Mouse (Mus musculus) kidney, embryonic 14.5 days (tissue): Measurements from ENCODE around the gene Smbd1. TPM values are rescaled to one million over a fixed set of nuclear protein-coding genes. Genes with fewer than 3 reads are reported as not detected.

ENCODE experiments used
- ATAC-seq: fragments of 200-750 bp; cut with Nextera tagmentation; 2 replicates; pipeline ENCODE4 v1.8.0; 2017; ENCODE audit warnings: moderate number of reproducible peaks, mild to moderate bottlenecking, moderate TSS enrichment, moderate library complexity; ENCODE audit not compliant: low FRiP score, low TSS enrichment
- H3K27ac ChIP-seq: fragments of 300-500 bp; sonication (generic); 2 replicates; pipeline ENCODE4 v1.5.1; 2014; ENCODE audit warnings: low read depth, mild to moderate bottlenecking, low read length, moderate library complexity, mixed read lengths
- H3K27me3 ChIP-seq: fragments of 300-500 bp; sonication (generic); 2 replicates; pipeline ENCODE4 v1.6.1; 2014; ENCODE audit warnings: mild to moderate bottlenecking, low read length; ENCODE audit not compliant: control insufficient read depth, insufficient read depth
- H3K36me3 ChIP-seq: fragments of 300-500 bp; sonication (generic); 2 replicates; pipeline ENCODE4 v1.6.1; 2014; ENCODE audit warnings: low read length, mixed read lengths; ENCODE audit not compliant: control insufficient read depth, insufficient read depth
- H3K4me1 ChIP-seq: fragments of 300-500 bp; sonication (generic); 2 replicates; pipeline ENCODE4 v1.6.1; 2014; ENCODE audit warnings: low read length, mixed read lengths; ENCODE audit not compliant: control insufficient read depth, insufficient read depth
- H3K4me2 ChIP-seq: fragments of 300-500 bp; sonication (generic); replicated peaks from 2 replicates; pipeline ENCODE4 v1.6.1; 2014; ENCODE audit warnings: low read depth, mild to moderate bottlenecking, low read length
- H3K4me3 ChIP-seq: fragments of 300-500 bp; sonication (generic); 2 replicates; pipeline ENCODE4 v1.5.1; 2014; ENCODE audit warnings: mild to moderate bottlenecking, low read length
- H3K9ac ChIP-seq: fragments of 300-500 bp; sonication (generic); 2 replicates; pipeline ENCODE4 v1.6.1; 2014; ENCODE audit warnings: low read depth, mild to moderate bottlenecking, low read length, moderate library complexity
- H3K9me3 ChIP-seq: fragments of 300-500 bp; sonication (generic); 2 replicates; pipeline ENCODE4 v1.6.1; 2016; ENCODE audit warnings: low read length; ENCODE audit not compliant: control insufficient read depth
- WGBS: fragments of 180-500 bp; shearing (Covaris S2); extraction: QIAGEN DNeasy Blood & Tissue Kit; methylation state at CpG from one replicate; pipeline ENCODE4 v1.1.7; 2014; 5-methylcytosine and 5-hydroxymethylcytosine counted together
- polyA plus RNA-seq: library from polyadenylated mRNA; unstranded; fragments of >200 nt; fragmentation: Nextera tagmentation; extraction: Ambion mirVana; gene quantifications from 2 replicates; pipeline ENCODE4 v1.2.1, GENCODE M21; 2014

Smbd1 gene
- polyA plus RNA-seq, 1 experiment from 2014 or later: not detected

GRCm38 (mm10) chr16:32818441-32818840 lies 8.2 kb upstream of the Smbd1 start:
- no peak overlapping the region for H3K27ac ChIP-seq
- H3K9ac ChIP-seq: no peak overlapping the region
- H3K4me2 ChIP-seq: no peak overlapping the region
- no peak overlapping the region for H3K4me3 ChIP-seq
- 86% methylated on average over 5 of the region's 5 CpGs for WGBS
- no peaks in the 10 kb centered on the region for H3K27me3 ChIP-seq
- H3K36me3 ChIP-seq: peaks cover 1% of the 10 kb centered on the region; the same call in 1 of the 2 replicates
- H3K9me3 ChIP-seq: no peaks in the 10 kb centered on the region
- H3K4me1 ChIP-seq: peaks cover 6% of the 10 kb centered on the region; the same call in 1 of the 2 replicates
- ATAC-seq: no peak

GRCm38 (mm10) chr16:32818036-32818435 lies 7.8 kb upstream of the Smbd1 start:
- Histone ChIP-seq H3K27ac (no peak overlapping the region), H3K27me3 (no peaks in the 10 kb centered on the region), H3K4me3 (no peak overlapping the region), H3K4me2 (no peak overlapping the region), H3K9ac (no peak overlapping the region), H3K9me3 (no peaks in the 10 kb centered on the region), H3K36me3 (no peaks in the 10 kb centered on the region; the same call in 1 of the 2 replicates), H3K4me1 (peaks cover 6% of the 10 kb centered on the region; the same call in 1 of the 2 replicates)
- ATAC-seq: no peak
- WGBS: 89% methylated on average over 4 of the region's 4 CpGs

GRCm38 (mm10) chr16:32815160-32815605 lies 4.9 kb upstream of the Smbd1 start:
- H3K27me3 ChIP-seq: no peaks in the 10 kb centered on the region
- no peak overlapping the region for H3K27ac ChIP-seq
- H3K4me1 ChIP-seq: peaks cover 6% of the 10 kb centered on the region; the same call in 1 of the 2 replicates
- H3K9me3 ChIP-seq: no peaks in the 10 kb centered on the region
- no peaks in the 10 kb centered on the region for H3K36me3 ChIP-seq
- peak; percentile 74 for ATAC-seq
- H3K9ac ChIP-seq: peak overlapping the region; percentile 3; the same call in 1 of the 2 replicates
- under 1% methylated on average over 6 of the region's 6 CpGs for WGBS
- H3K4me3 ChIP-seq: peak overlapping the region; percentile 20
- H3K4me2 ChIP-seq: peak overlapping the region; percentile 40

- ATAC-seq: peak; percentile 13; the same call in 1 of the 2 replicates
- 15% methylated on average over 14 of the region's 14 CpGs for WGBS
- H3K4me2 ChIP-seq: peak overlapping the region; percentile 40
- peaks cover 6% of the 10 kb centered on the region; the same call in 1 of the 2 replicates for H3K4me1 ChIP-seq
- H3K4me3 ChIP-seq: peak overlapping the region; percentile 20
- H3K27ac ChIP-seq: no peak overlapping the region
- no peaks in the 10 kb centered on the region for H3K36me3 ChIP-seq
- no peaks in the 10 kb centered on the region for H3K9me3 ChIP-seq
- peak overlapping the region; percentile 3; the same call in 1 of the 2 replicates for H3K9ac ChIP-seq
- H3K27me3 ChIP-seq: no peaks in the 10 kb centered on the region
Observed at GRCm38 (mm10) chr16:32814539-32814938, 4.3 kb upstream of the Smbd1 start.

GRCm38 (mm10) chr16:32813771-32814170 lies 3.5 kb upstream of the Smbd1 start:
- H3K36me3 ChIP-seq: no peaks in the 10 kb centered on the region
- H3K9me3 ChIP-seq: no peaks in the 10 kb centered on the region
- ATAC-seq: no peak
- no peak overlapping the region for H3K4me3 ChIP-seq
- H3K9ac ChIP-seq: no peak overlapping the region
- H3K4me2 ChIP-seq: no peak overlapping the region
- 65% methylated on average over 3 of the region's 3 CpGs for WGBS
- peaks cover 6% of the 10 kb centered on the region; the same call in 1 of the 2 replicates for H3K4me1 ChIP-seq
- no peaks in the 10 kb centered on the region for H3K27me3 ChIP-seq
- no peak overlapping the region for H3K27ac ChIP-seq

- 49% methylated on average over 9 of the region's 9 CpGs for WGBS
- ATAC-seq: no peak
- no peak overlapping the region for H3K27ac ChIP-seq
Observed at GRCm38 (mm10) chr16:32813362-32813761, 3.1 kb upstream of the Smbd1 start.

GRCm38 (mm10) chr16:32812888-32813361 lies 2.6 kb upstream of the Smbd1 start:
- no peak overlapping the region; the same call in 1 of the 2 replicates for H3K4me2 ChIP-seq
- no peaks in the 10 kb centered on the region for H3K27me3 ChIP-seq
- no peak overlapping the region for H3K27ac ChIP-seq
- H3K9ac ChIP-seq: no peak overlapping the region
- H3K36me3 ChIP-seq: no peaks in the 10 kb centered on the region
- no peaks in the 10 kb centered on the region for H3K9me3 ChIP-seq
- no peak overlapping the region for H3K4me3 ChIP-seq
- no peak for ATAC-seq
- WGBS: 1% methylated on average over 9 of the region's 9 CpGs
- H3K4me1 ChIP-seq: peaks cover 6% of the 10 kb centered on the region; the same call in 1 of the 2 replicates

More at GRCm38 (mm10) chr16:32813362-32813761, 3.1 kb upstream of the Smbd1 start:
- Histone ChIP-seq H3K9ac (no peak overlapping the region), H3K4me3 (no peak overlapping the region), H3K9me3 (no peaks in the 10 kb centered on the region), H3K27me3 (no peaks in the 10 kb centered on the region), H3K4me2 (no peak overlapping the region; the same call in 1 of the 2 replicates), H3K4me1 (peaks cover 6% of the 10 kb centered on the region; the same call in 1 of the 2 replicates), H3K36me3 (no peaks in the 10 kb centered on the region)

- no peaks in the 10 kb centered on the region for H3K9me3 ChIP-seq
- no peak overlapping the region for H3K4me3 ChIP-seq
- H3K27ac ChIP-seq: no peak overlapping the region
- 59% methylated on average over 8 of the region's 8 CpGs for WGBS
- H3K4me1 ChIP-seq: 0 out of 2 replicates have a peak, but pooled peaks cover 5% of the 10 kb centered on the region
- H3K36me3 ChIP-seq: no peaks in the 10 kb centered on the region
- H3K27me3 ChIP-seq: no peaks in the 10 kb centered on the region
- no peak overlapping the region for H3K4me2 ChIP-seq
- ATAC-seq: no peak
- no peak overlapping the region for H3K9ac ChIP-seq
Observed at GRCm38 (mm10) chr16:32807408-32808185, 2.7 kb downstream of the Smbd1 start.

- H3K36me3 ChIP-seq: no peaks in the 10 kb centered on the region
- H3K9ac ChIP-seq: no peak overlapping the region
- H3K27me3 ChIP-seq: no peaks in the 10 kb centered on the region
- 0 out of 2 replicates have a peak, but pooled peaks cover 5% of the 10 kb centered on the region for H3K4me1 ChIP-seq
- 80% methylated on average over 7 of the region's 7 CpGs for WGBS
- no peak for ATAC-seq
- H3K9me3 ChIP-seq: no peaks in the 10 kb centered on the region; the same call in 1 of the 2 replicates
- H3K4me2 ChIP-seq: no peak overlapping the region
- H3K27ac ChIP-seq: no peak overlapping the region
- H3K4me3 ChIP-seq: no peak overlapping the region
Observed at GRCm38 (mm10) chr16:32805151-32805550, 5.1 kb downstream of the Smbd1 start.
